Mouse (Mus musculus): ENCODE results near the gene Tmem202. TPM values are rescaled to one million over a fixed set of nuclear protein-coding genes. Genes with fewer than 3 reads are reported as not detected.
A peak's percentile ranks its signal among the peaks of the same experiment; 100 is the strongest.

The Tmem202 gene
- 0.03 TPM in 1 of 2 replicates, not detected in the other for polyA plus RNA-seq (2012)

DNA sequence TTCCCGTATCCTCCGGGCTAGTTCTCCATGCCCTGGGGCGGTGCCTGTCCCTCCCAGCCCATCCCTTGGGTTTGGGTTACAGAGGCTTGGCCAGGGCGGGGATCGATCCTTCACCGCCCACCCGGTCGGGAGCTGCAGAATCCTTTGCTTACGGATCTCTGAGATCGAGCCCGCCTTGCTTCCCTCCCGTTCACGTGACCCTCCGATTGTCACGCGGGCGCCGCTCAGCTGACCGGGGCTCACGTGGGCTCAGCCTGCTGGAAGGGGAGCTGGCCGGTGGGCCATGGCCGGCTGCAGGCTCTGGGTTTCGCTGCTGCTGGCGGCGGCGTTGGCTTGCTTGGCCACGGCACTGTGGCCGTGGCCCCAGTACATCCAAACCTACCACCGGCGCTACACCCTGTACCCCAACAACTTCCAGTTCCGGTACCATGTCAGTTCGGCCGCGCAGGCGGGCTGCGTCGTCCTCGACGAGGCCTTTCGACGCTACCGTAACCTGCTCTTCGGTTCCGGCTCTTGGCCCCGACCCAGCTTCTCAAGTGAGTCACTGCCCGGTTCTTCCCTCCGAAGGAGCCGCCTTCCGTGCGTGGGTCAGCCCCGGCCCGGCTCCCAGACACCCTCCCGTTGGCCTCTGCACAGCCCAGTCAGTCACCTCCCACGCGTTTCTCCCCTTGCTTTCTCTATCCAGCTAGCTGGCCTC is at the start of gene Tmem202, which contains the start of gene Hexa:
Tmem202 (minus strand) TSS at position 407 of the 697 bp plus-strand sequence.
Hexa (plus strand) TSS at position 100 of the 697 bp plus-strand sequence.
- Histone ChIP-seq H3K4me1 (ENCODE audit: control insufficient read depth) (peaks cover 16% of the 10 kb centered on the region), H3K36me3 (ENCODE audit: control insufficient read depth) (no peaks in the 10 kb centered on the region), H3K4me3 (replicated peaks) (peak within 1 kb of the TSS; percentile 66), H3K9me3 (ENCODE audit: control insufficient read depth, low read length) (no peaks in the 10 kb centered on the region), H3K27me3 (ENCODE audit: control insufficient read depth) (peaks cover 30% of the 10 kb centered on the region)
- TF ChIP-seq TAL1 (IDR thresholded peaks at IDR 0.05; ENCODE audit: low read length) (no peak), GATA1 (IDR thresholded peaks at IDR 0.05; ENCODE audit: low read length) (no peak)

DNA sequence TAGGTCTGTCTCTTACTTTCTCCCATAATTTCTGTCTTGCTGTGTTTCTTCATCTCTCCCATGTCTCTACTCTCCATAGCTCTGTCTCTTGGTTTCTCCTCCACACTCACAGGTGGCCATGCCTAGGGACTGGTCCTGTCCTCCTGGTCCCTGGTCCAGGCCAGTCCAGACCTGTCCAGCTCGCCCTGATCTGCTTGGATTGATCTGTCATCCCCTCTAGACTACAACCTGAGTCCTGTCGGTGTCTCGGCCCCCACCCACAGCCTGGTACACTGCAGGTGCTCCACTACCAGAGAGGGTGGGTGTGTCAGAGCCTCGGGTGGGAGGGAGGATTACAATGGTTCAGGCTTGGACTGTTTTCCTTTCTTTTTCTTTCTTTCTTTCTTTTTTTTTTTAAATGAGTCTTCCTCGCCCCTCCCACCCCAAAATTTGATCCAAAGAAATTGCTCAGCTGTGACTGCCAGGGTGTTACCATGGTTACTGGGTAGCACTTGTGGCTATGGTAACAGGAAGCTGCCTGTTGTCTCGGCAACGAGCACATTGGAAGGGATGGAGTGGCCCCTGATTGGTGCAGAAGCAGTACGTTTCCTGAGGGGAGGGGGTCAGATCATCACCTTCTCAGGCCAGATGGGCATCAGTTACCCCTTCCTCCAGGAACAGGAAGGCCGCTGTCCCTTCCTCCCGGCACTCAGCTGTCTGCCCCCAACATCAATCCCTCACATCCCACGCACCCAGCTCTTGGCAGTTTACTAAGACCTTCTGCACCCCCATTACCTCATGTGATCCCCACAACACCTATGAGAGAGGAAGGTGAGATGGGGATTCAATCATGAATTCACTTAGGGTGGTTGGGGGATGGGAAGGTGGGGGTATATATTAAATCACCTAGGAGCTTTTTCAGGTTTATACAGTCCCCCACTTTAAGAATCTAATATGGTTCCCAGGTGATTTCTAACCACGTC is 49.3 kb upstream of the Tmem202 start:
- Histone ChIP-seq H3K9me3 (ENCODE audit: control insufficient read depth, low read length) (no peaks in the 10 kb centered on the region), H3K4me1 (ENCODE audit: control insufficient read depth) (no peaks in the 10 kb centered on the region; the same call in 1 of the 2 replicates), H3K36me3 (ENCODE audit: control insufficient read depth) (no peaks in the 10 kb centered on the region), H3K4me3 (replicated peaks) (no peak overlapping the region), H3K27me3 (ENCODE audit: control insufficient read depth) (peaks cover 72% of the 10 kb centered on the region)
- TF ChIP-seq TAL1 (IDR thresholded peaks at IDR 0.05; ENCODE audit: low read length) (no peak), GATA1 (IDR thresholded peaks at IDR 0.05; ENCODE audit: low read length) (no peak)

DNA sequence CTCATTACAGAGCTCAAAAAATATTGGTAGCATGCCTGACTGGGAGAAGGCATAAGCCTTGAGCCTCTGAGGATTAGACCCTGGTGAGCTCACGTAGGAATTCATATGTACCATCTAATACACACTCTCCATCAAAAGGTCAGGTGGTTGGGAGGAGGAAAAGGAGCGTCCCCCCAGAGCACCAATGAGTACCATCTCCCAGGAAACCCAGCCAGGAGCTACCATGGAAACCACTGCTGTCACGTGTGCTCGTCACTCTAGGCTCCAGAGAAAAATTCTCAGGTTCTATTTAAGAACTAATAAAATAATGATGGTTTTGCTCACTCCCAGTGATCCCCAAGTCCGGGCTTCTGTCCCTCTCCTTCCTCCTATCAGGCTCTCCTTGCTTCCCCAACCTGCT is 48.6 kb upstream of the Tmem202 start:
- no peak overlapping the region for H3K4me3 ChIP-seq (replicated peaks)
- TF ChIP-seq TAL1 (IDR thresholded peaks at IDR 0.05; ENCODE audit: low read length) (no peak), GATA1 (IDR thresholded peaks at IDR 0.05; ENCODE audit: low read length) (no peak)
- peaks cover 77% of the 10 kb centered on the region for H3K27me3 ChIP-seq (ENCODE audit: control insufficient read depth)

DNA sequence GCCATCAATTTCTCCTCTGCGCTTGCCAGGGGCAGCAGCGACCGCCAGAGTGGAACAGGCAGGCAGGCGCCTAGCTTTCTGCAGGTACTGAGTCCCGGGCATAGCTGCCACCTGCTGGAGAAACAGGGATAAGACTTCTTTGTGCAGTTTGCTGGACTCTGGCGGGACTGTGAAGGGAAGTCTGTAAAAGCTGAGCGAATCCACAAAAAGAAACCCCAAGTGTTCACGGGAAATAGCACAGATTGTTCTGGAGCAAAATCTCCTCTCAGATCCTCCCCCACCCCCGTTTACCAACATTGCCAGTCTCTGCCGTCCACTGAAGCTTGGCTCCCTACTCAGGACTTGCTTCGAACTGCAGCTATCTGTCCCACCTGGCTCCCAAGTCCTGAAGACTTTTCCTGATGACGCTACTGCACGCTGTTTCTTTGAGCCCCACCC is 45.2 kb upstream of the Tmem202 start:
- Histone ChIP-seq H3K27me3 (ENCODE audit: control insufficient read depth) (peaks cover 84% of the 10 kb centered on the region), H3K9me3 (ENCODE audit: control insufficient read depth, low read length) (no peaks in the 10 kb centered on the region), H3K4me3 (replicated peaks) (no peak overlapping the region), H3K36me3 (ENCODE audit: control insufficient read depth) (no peaks in the 10 kb centered on the region), H3K4me1 (ENCODE audit: control insufficient read depth) (no peaks in the 10 kb centered on the region)
- no peak for TF ChIP-seq TAL1 (IDR thresholded peaks at IDR 0.05; ENCODE audit: low read length)
- TF ChIP-seq GATA1 (IDR thresholded peaks at IDR 0.05; ENCODE audit: low read length), result no peak

More for the DNA sequence above, 48.6 kb upstream of the Tmem202 start:
- H3K9me3 ChIP-seq (ENCODE audit: control insufficient read depth, low read length), result no peaks in the 10 kb centered on the region
- no peaks in the 10 kb centered on the region for H3K36me3 ChIP-seq (ENCODE audit: control insufficient read depth)
- H3K4me1 ChIP-seq (ENCODE audit: control insufficient read depth), result no peaks in the 10 kb centered on the region; the same call in 1 of the 2 replicates

DNA sequence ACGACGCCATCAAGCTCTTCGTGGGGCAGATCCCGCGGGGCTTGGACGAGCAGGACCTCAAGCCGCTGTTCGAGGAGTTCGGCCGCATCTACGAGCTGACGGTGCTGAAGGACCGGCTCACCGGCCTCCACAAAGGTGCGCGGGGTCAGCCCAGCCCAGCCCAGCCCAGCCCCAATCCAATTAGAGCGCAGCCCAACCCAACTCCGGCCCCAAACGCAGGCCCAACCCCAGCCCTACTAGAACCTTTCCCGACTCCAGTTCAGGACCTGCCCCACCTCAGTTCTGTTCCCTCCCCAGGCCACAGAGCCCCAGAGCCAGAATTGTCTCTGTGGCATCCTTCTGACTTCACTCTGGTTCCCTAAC is 38.8 kb upstream of the Tmem202 start:
- H3K36me3 ChIP-seq (ENCODE audit: control insufficient read depth), result no peaks in the 10 kb centered on the region
- peaks cover 15% of the 10 kb centered on the region for H3K4me1 ChIP-seq (ENCODE audit: control insufficient read depth)
- peaks cover 74% of the 10 kb centered on the region for H3K27me3 ChIP-seq (ENCODE audit: control insufficient read depth)
- no peaks in the 10 kb centered on the region for H3K9me3 ChIP-seq (ENCODE audit: control insufficient read depth, low read length)
- TF ChIP-seq GATA1 (IDR thresholded peaks at IDR 0.05; ENCODE audit: low read length) (no peak), TAL1 (IDR thresholded peaks at IDR 0.05; ENCODE audit: low read length) (no peak)
- H3K4me3 ChIP-seq (replicated peaks), result peak overlapping the region; percentile 58

DNA sequence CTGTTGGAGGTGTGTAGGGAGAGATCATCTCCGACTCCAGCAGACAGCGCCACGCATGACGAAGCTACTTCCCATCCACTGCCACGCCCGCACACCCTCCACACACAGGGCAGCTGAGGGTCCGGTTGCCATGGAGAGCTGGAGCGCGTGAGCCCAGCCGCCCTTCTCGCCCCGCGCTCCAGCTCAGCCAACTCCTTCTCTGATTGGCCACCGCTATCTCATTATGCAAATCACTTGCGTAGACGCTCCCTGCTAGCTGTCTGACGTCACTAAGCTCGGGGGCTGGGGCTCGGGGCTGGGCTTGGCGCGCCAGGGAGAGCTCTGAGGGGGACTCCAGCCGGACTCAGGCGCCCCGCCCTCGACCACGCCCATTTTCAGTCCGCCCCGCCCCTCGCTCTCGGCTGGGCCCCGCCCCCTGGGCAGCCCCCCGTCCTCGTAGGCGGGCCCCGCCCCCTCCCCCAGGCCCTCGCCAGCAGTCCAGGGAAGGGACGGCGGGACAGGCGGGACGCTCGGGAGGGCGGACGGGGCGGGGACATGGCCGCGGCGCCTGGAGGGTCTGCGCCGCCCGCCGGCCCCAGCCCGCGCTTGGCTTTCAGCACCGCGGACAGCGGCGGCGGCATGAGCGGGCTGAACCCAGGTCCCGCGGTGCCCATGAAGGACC is 38.3 kb upstream of the Tmem202 start, which contains the start of gene Celf6:
Celf6 (plus strand) TSS at position 74 of the 661 bp plus-strand sequence.
- H3K9me3 ChIP-seq (ENCODE audit: control insufficient read depth, low read length), result no peaks in the 10 kb centered on the region
- H3K4me3 ChIP-seq (replicated peaks), result peak within 1 kb of the TSS; percentile 58
- H3K27me3 ChIP-seq (ENCODE audit: control insufficient read depth), result peaks cover 69% of the 10 kb centered on the region
- peaks cover 15% of the 10 kb centered on the region for H3K4me1 ChIP-seq (ENCODE audit: control insufficient read depth)
- H3K36me3 ChIP-seq (ENCODE audit: control insufficient read depth), result no peaks in the 10 kb centered on the region
- TF ChIP-seq GATA1 (IDR thresholded peaks at IDR 0.05; ENCODE audit: low read length), result no peak; the same call in 1 of the 2 replicates
- no peak for TF ChIP-seq TAL1 (IDR thresholded peaks at IDR 0.05; ENCODE audit: low read length)

DNA sequence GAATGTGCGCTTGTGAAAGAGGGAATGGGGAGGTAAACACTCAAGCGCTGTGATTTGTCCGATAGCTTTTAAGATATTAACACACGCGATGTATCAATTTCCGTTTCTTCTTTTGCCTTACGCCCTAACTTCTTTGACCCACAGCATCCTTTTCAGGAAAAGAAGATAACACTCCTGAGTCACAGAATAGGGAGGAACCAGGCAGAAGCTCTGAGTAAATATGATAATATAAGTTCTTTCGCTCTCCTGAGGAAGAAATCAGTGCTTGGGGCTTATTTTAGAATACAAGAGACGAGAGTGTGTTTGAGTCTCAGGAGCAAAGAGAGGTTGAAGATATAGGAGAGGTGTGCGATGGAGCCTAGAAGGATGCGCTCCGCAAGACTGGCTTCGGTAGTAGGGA is 37.8 kb upstream of the Tmem202 start:
- TF ChIP-seq GATA1 (IDR thresholded peaks at IDR 0.05; ENCODE audit: low read length) (no peak), TAL1 (IDR thresholded peaks at IDR 0.05; ENCODE audit: low read length) (no peak)
- no peaks in the 10 kb centered on the region for H3K36me3 ChIP-seq (ENCODE audit: control insufficient read depth)
- peaks cover 67% of the 10 kb centered on the region for H3K27me3 ChIP-seq (ENCODE audit: control insufficient read depth)
- H3K9me3 ChIP-seq (ENCODE audit: control insufficient read depth, low read length), result no peaks in the 10 kb centered on the region
- peak overlapping the region; percentile 58 for H3K4me3 ChIP-seq (replicated peaks)
- peaks cover 15% of the 10 kb centered on the region for H3K4me1 ChIP-seq (ENCODE audit: control insufficient read depth)

DNA sequence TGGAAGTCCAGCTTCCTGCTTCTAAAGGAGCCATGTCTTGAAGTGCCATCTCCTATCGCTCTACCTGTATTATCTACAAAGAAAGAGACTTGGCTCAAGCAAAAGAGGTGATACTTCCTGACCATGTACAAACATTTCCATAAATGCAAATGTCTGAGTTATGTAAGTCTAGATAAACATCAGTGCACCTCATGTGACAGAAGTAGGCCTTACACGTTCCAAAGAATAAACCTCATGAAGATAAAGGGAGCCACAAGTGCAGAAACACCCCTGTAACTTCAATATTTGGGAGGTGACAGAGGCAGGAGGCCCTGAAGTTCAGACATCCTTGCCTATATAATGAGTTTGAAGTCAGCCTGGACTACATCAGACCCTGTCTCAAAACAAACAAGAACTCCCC is 32.2 kb upstream of the Tmem202 start:
- H3K4me3 ChIP-seq (replicated peaks), result no peak overlapping the region
- peaks cover 1% of the 10 kb centered on the region; the same call in 1 of the 2 replicates for H3K4me1 ChIP-seq (ENCODE audit: control insufficient read depth)
- no peaks in the 10 kb centered on the region for H3K36me3 ChIP-seq (ENCODE audit: control insufficient read depth)
- TF ChIP-seq TAL1 (IDR thresholded peaks at IDR 0.05; ENCODE audit: low read length) (no peak), GATA1 (IDR thresholded peaks at IDR 0.05; ENCODE audit: low read length) (no peak)
- peaks cover 23% of the 10 kb centered on the region for H3K27me3 ChIP-seq (ENCODE audit: control insufficient read depth)
- no peaks in the 10 kb centered on the region for H3K9me3 ChIP-seq (ENCODE audit: control insufficient read depth, low read length)
